Mouse (Mus musculus): Measurements from ENCODE around the gene E330021D16Rik. TPM values are rescaled to one million over a fixed set of nuclear protein-coding genes. Genes with fewer than 3 reads are reported as not detected.

The E330021D16Rik gene
- polyA plus RNA-seq, 1 experiment from 2014 or later = not detected

- H3K4me3 ChIP-seq (ENCODE audit: low read depth, low read length) = no peak overlapping the region
Measured at GRCm38 (mm10) chr6:136417864-136418263, 2.5 kb upstream of the E330021D16Rik start.

GRCm38 (mm10) chr6:136413856-136414362, 1.5 kb downstream of the E330021D16Rik start:
- no peak overlapping the region for H3K4me3 ChIP-seq (ENCODE audit: low read depth, low read length)
- 87% methylated on average over 5 of the region's 5 CpGs for WGBS
- ATAC-seq = no peak

More at GRCm38 (mm10) chr6:136417864-136418263, 2.5 kb upstream of the E330021D16Rik start:
- Histone ChIP-seq H3K27ac (ENCODE audit: low read depth, low read length) (no peak overlapping the region), H3K27me3 (replicated peaks; ENCODE audit: control insufficient read depth, insufficient read depth, low read length) (no peaks in the 10 kb centered on the region), H3K9ac (ENCODE audit: low read length) (no peak overlapping the region), H3K9me3 (replicated peaks; ENCODE audit: control insufficient read depth, low read length) (no peaks in the 10 kb centered on the region), H3K4me1 (ENCODE audit: control insufficient read depth, insufficient read depth, low read length) (no peaks in the 10 kb centered on the region), H3K4me2 (ENCODE audit: low read length) (no peak overlapping the region), H3K36me3 (ENCODE audit: control insufficient read depth, insufficient read depth, low read length) (no peaks in the 10 kb centered on the region)
- WGBS = 62% methylated on average over 5 of the region's 5 CpGs
- ATAC-seq (no peak), DNase-seq (ENCODE audit: low spot score) (peak; percentile 13)

GRCm38 (mm10) chr6:136407608-136408192, 7.7 kb downstream of the E330021D16Rik start:
- ATAC-seq (no peak), DNase-seq (ENCODE audit: low spot score) (no peak)
- Histone ChIP-seq H3K27ac (ENCODE audit: low read depth, low read length) (no peak overlapping the region), H3K9me3 (replicated peaks; ENCODE audit: control insufficient read depth, low read length) (no peaks in the 10 kb centered on the region), H3K9ac (ENCODE audit: low read length) (no peak overlapping the region), H3K36me3 (ENCODE audit: control insufficient read depth, insufficient read depth, low read length) (no peaks in the 10 kb centered on the region), H3K4me2 (ENCODE audit: low read length) (no peak overlapping the region), H3K27me3 (replicated peaks; ENCODE audit: control insufficient read depth, insufficient read depth, low read length) (no peaks in the 10 kb centered on the region), H3K4me3 (ENCODE audit: low read depth, low read length) (no peak overlapping the region), H3K4me1 (ENCODE audit: control insufficient read depth, insufficient read depth, low read length) (no peaks in the 10 kb centered on the region)
- WGBS = 88% methylated on average over 2 of the region's 2 CpGs

More at GRCm38 (mm10) chr6:136413856-136414362, 1.5 kb downstream of the E330021D16Rik start:
- no peak overlapping the region for H3K4me2 ChIP-seq (ENCODE audit: low read length)
- no peak overlapping the region for H3K27ac ChIP-seq (ENCODE audit: low read depth, low read length)
- H3K9ac ChIP-seq (ENCODE audit: low read length) = no peak overlapping the region
- no peaks in the 10 kb centered on the region for H3K36me3 ChIP-seq (ENCODE audit: control insufficient read depth, insufficient read depth, low read length)
- H3K9me3 ChIP-seq (replicated peaks; ENCODE audit: control insufficient read depth, low read length) = no peaks in the 10 kb centered on the region
- no peaks in the 10 kb centered on the region for H3K4me1 ChIP-seq (ENCODE audit: control insufficient read depth, insufficient read depth, low read length)
- no peaks in the 10 kb centered on the region for H3K27me3 ChIP-seq (replicated peaks; ENCODE audit: control insufficient read depth, insufficient read depth, low read length)
- no peak for DNase-seq (ENCODE audit: low spot score)

- no peak overlapping the region for H3K4me2 ChIP-seq (ENCODE audit: low read length)
- no peak overlapping the region for H3K9ac ChIP-seq (ENCODE audit: low read length)
- H3K4me1 ChIP-seq (ENCODE audit: control insufficient read depth, insufficient read depth, low read length) = no peaks in the 10 kb centered on the region
- no peak overlapping the region for H3K4me3 ChIP-seq (ENCODE audit: low read depth, low read length)
- ATAC-seq (no peak), DNase-seq (ENCODE audit: low spot score) (no peak)
- no peaks in the 10 kb centered on the region; the same call in 1 of the 2 replicates for H3K9me3 ChIP-seq (replicated peaks; ENCODE audit: control insufficient read depth, low read length)
- no peaks in the 10 kb centered on the region for H3K27me3 ChIP-seq (replicated peaks; ENCODE audit: control insufficient read depth, insufficient read depth, low read length)
- H3K27ac ChIP-seq (ENCODE audit: low read depth, low read length) = no peak overlapping the region
- WGBS = 90% methylated on average over 9 of the region's 9 CpGs
- H3K36me3 ChIP-seq (ENCODE audit: control insufficient read depth, insufficient read depth, low read length) = no peaks in the 10 kb centered on the region
Measured at GRCm38 (mm10) chr6:136396860-136397259, 18.5 kb downstream of the E330021D16Rik start.

GRCm38 (mm10) chr6:136390262-136390661, 25.1 kb downstream of the E330021D16Rik start:
- Histone ChIP-seq H3K4me3 (ENCODE audit: low read depth, low read length) (no peak overlapping the region), H3K27me3 (replicated peaks; ENCODE audit: control insufficient read depth, insufficient read depth, low read length) (no peaks in the 10 kb centered on the region), H3K4me2 (ENCODE audit: low read length) (no peak overlapping the region), H3K4me1 (ENCODE audit: control insufficient read depth, insufficient read depth, low read length) (no peaks in the 10 kb centered on the region), H3K9ac (ENCODE audit: low read length) (no peak overlapping the region), H3K36me3 (ENCODE audit: control insufficient read depth, insufficient read depth, low read length) (no peaks in the 10 kb centered on the region), H3K27ac (ENCODE audit: low read depth, low read length) (no peak overlapping the region), H3K9me3 (replicated peaks; ENCODE audit: control insufficient read depth, low read length) (no peaks in the 10 kb centered on the region; the same call in 1 of the 2 replicates)
- DNase-seq (ENCODE audit: low spot score) = no peak
- no peak for ATAC-seq
- 39% methylated on average over 9 of the region's 9 CpGs for WGBS

- 71% methylated on average over 7 of the region's 7 CpGs for WGBS
- H3K27ac ChIP-seq (ENCODE audit: low read depth, low read length) = no peak overlapping the region
- H3K36me3 ChIP-seq (ENCODE audit: control insufficient read depth, insufficient read depth, low read length) = no peaks in the 10 kb centered on the region
- no peaks in the 10 kb centered on the region for H3K27me3 ChIP-seq (replicated peaks; ENCODE audit: control insufficient read depth, insufficient read depth, low read length)
- H3K4me1 ChIP-seq (ENCODE audit: control insufficient read depth, insufficient read depth, low read length) = no peaks in the 10 kb centered on the region
- DNase-seq (ENCODE audit: low spot score) (no peak), ATAC-seq (no peak)
- no peak overlapping the region for H3K9ac ChIP-seq (ENCODE audit: low read length)
- H3K4me3 ChIP-seq (ENCODE audit: low read depth, low read length) = no peak overlapping the region
- H3K9me3 ChIP-seq (replicated peaks; ENCODE audit: control insufficient read depth, low read length) = no peaks in the 10 kb centered on the region
- no peak overlapping the region for H3K4me2 ChIP-seq (ENCODE audit: low read length)
Measured at GRCm38 (mm10) chr6:136385287-136385686, 30.1 kb downstream of the E330021D16Rik start.

- Histone ChIP-seq H3K4me3 (ENCODE audit: low read depth, low read length) (no peak overlapping the region), H3K27me3 (replicated peaks; ENCODE audit: control insufficient read depth, insufficient read depth, low read length) (no peaks in the 10 kb centered on the region), H3K27ac (ENCODE audit: low read depth, low read length) (no peak overlapping the region), H3K36me3 (ENCODE audit: control insufficient read depth, insufficient read depth, low read length) (no peaks in the 10 kb centered on the region), H3K9ac (ENCODE audit: low read length) (no peak overlapping the region), H3K4me2 (ENCODE audit: low read length) (no peak overlapping the region), H3K9me3 (replicated peaks; ENCODE audit: control insufficient read depth, low read length) (no peaks in the 10 kb centered on the region), H3K4me1 (ENCODE audit: control insufficient read depth, insufficient read depth, low read length) (no peaks in the 10 kb centered on the region)
- ATAC-seq = no peak
- DNase-seq (ENCODE audit: low spot score) = no peak
- 89% methylated on average over 3 of the region's 3 CpGs for WGBS
Measured at GRCm38 (mm10) chr6:136383218-136383617, 32.2 kb downstream of the E330021D16Rik start.

- H3K4me1 ChIP-seq (ENCODE audit: control insufficient read depth, insufficient read depth, low read length) = no peaks in the 10 kb centered on the region
- H3K9me3 ChIP-seq (replicated peaks; ENCODE audit: control insufficient read depth, low read length) = no peaks in the 10 kb centered on the region
- H3K27me3 ChIP-seq (replicated peaks; ENCODE audit: control insufficient read depth, insufficient read depth, low read length) = no peaks in the 10 kb centered on the region
- ATAC-seq (no peak), DNase-seq (ENCODE audit: low spot score) (no peak)
- no peak overlapping the region for H3K4me2 ChIP-seq (ENCODE audit: low read length)
- H3K36me3 ChIP-seq (ENCODE audit: control insufficient read depth, insufficient read depth, low read length) = no peaks in the 10 kb centered on the region
- no peak overlapping the region for H3K4me3 ChIP-seq (ENCODE audit: low read depth, low read length)
- H3K27ac ChIP-seq (ENCODE audit: low read depth, low read length) = no peak overlapping the region
- H3K9ac ChIP-seq (ENCODE audit: low read length) = no peak overlapping the region
Measured at GRCm38 (mm10) chr6:136376097-136376496, 39.3 kb downstream of the E330021D16Rik start.

- no peak overlapping the region for H3K4me3 ChIP-seq (ENCODE audit: low read depth, low read length)
- no peaks in the 10 kb centered on the region for H3K27me3 ChIP-seq (replicated peaks; ENCODE audit: control insufficient read depth, insufficient read depth, low read length)
- ATAC-seq (no peak), DNase-seq (ENCODE audit: low spot score) (no peak)
- no peaks in the 10 kb centered on the region for H3K4me1 ChIP-seq (ENCODE audit: control insufficient read depth, insufficient read depth, low read length)
- no peak overlapping the region for H3K27ac ChIP-seq (ENCODE audit: low read depth, low read length)
- WGBS = 73% methylated on average over 12 of the region's 12 CpGs
- no peak overlapping the region for H3K9ac ChIP-seq (ENCODE audit: low read length)
- H3K9me3 ChIP-seq (replicated peaks; ENCODE audit: control insufficient read depth, low read length) = no peaks in the 10 kb centered on the region
- H3K36me3 ChIP-seq (ENCODE audit: control insufficient read depth, insufficient read depth, low read length) = no peaks in the 10 kb centered on the region
- H3K4me2 ChIP-seq (ENCODE audit: low read length) = no peak overlapping the region
Measured at GRCm38 (mm10) chr6:136364430-136365098, 50.8 kb downstream of the E330021D16Rik start.

Data from forebrain, embryonic 14.5 days (tissue).